Mouse (Mus musculus) left cerebral cortex, postnatal 25 days (tissue): ENCODE measurements at regions not wholly inside any gene's neighbourhood (a gene's known extent, or its start where the extent isn't known, plus 50 kb on each side); places are given as distances from the start of the nearest gene placed in this dataset.

Experiments used
- DNase-seq, 2 experiments: peaks; one replicate each; pipeline ENCODE4 v3.0.0; 2022; ENCODE audit warnings: low spot score in 2 of 2, mixed read lengths in 1 of 2
- intact Hi-C: fragments of 180-260 bp; cut with DNase I; formaldehyde crosslinking; loops from one replicate; pipeline ENCODE4 v1.15.1; 2025

DNA sequence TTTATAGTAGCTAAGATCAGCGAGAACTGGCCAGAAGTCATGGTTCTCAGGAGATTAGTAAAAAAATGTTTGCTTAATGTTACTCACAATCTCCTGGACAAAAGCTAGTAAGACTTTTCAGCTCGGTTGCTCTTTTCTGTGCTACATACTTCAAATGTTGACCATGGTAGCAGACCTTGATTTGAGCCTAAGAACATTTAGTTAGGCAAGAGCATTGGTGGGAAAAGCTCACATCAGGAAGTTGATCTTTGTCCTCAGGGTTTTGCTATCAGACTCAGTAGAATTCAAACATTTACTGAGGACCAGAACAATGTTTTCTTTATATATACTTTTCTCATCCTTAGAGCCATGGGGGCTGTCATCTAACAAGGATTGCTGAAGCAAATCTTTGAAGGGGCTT, 170.4 kb downstream of the Cavin4 start:
- no peak for DNase-seq
- intact Hi-C loops: no loop called here

DNA sequence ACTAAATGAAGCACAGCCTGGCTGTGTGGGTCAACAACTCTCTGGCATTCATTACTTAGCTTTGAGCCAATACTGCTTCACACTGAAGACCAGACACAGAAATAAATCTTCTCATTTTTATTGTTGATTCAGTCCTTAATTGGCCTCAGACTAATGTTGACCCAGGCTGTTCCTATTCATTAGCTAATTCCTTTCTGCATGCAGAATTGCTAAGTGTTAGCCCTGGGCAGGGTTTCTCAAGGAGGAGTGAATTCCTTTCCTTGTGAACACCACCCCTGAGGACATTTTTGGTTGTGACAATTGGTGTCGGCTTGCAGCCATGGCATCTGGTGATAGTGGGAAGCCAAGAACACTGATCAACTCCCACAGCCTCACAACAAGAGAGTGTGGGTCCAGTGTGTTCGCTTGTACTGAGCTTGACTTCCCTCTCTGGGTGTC, 179.5 kb downstream of the Cavin4 start:
- intact Hi-C loops: no loop called here
- peak in 1 of 2 experiments; percentile 13 for DNase-seq

DNA sequence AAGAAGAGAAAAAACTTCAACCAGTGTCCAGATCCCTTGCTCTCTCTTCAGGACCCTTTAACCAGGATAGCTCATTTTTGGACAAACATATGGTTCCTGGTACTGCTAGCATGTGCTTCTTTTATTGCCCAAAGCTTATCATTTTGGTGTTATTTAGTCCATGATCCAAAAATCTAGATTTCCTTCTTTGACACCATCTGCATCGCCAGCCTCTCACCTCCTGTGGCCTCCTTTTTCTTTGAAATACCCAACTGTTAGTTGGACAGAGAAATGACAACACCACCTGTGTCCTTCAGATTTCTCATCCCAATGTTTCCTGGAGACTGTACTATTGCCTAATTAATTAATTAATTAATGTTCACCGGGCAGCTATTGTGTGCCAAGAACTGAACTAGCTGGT, 188.0 kb upstream of the Plppr1 start:
- no peak for DNase-seq
- intact Hi-C loops: no loop called here

DNA sequence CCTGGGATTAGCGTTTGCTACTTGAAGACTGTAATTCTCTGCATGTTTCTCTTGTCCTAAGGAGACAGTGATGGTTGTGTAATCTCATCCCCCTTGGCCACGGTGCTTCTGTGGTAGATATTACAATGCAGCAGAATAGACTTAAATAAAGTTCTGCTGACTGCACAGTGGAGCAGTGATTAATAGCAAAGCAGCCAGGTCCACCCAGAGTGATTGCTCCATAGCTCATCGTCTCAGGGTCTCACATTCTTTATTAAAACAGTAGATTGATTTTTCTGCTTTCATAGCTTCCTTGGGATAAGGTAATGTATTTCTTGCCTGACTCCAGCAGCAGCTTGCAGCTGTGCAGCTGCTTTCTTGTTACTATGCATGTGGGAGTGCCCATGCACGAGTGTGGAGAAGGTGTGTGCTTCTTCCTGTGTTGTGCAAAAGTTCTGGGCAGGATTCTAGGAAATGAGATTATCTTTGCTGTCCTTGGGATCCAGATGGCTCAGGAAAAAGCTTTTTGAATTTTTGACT, 169.9 kb upstream of the Plppr1 start:
- intact Hi-C loops: no loop called here

DNA sequence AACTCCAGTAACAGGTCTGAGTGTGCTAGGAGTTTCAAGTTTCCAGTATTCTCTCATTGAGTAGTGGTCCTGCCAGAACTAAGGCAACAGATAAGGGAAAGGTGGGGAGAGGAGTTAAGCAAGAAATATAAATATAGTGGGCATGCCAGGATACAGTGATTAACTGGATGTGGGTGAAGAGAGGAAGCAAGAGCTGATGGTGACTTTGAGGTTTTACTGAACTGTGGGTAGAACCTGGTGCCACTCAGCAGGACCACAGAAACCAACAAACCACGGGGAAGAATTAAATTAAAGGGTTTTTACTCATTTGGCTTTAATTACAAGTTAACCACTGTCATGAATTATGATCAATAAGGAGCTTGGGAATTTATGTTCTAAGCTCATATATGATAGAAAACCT, 154.5 kb upstream of the Plppr1 start:
- intact Hi-C loops: no loop called here
- no peak for DNase-seq

More for the DNA sequence above, 169.9 kb upstream of the Plppr1 start:
- no peak for DNase-seq

DNA sequence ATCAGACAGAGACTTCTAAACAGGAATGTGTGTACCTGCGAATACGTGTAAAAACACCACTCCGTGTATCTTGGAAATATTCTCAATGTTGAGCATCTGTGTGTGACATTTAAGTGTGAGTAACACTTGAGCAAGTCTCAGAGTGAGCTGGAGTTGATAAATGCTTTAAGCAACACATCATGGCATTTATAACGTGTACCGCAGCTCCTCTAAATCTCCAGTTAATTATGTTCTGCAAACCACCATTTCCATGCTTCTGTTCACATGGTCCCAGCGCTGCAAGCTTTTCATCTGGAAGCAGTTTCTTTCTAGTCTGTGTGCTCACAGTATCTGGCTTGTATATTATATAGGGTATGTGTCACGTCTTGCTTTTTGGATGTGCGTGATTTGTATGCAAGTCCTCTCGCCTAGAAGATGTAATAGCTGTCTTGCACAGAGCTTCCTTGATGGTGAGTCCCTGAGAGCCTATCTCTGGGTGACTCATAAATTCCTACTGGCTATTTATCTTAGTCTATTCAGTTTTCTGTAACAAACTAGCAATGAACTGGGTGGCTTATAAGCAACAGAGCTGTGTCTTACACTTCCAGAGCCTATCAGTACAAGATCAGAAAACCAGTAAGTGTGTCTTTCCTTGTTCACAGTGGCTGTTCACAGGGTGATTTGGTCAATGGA, 153.7 kb upstream of the Plppr1 start:
- peak; percentile 7 to 28 for DNase-seq
- intact Hi-C loops: no loop called here

DNA sequence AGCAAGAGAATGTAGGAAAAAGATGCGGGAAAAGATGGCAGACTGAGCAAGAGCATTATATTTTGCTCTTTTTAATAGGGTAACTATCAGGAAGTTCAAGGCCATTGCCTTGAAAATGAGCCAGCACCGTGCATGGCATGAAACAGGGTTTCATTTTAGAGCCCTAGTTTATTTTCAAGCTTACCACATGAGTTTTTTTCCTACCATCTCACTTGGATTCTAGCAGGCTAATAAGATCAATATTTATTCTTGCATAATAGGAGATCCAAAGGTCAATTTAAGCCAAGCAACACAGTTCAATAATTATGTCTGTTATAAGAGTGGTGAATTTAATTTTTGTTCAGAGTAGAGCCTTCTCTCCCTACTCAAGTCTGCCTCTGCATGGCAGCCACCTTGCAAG, 149.9 kb upstream of the Plppr1 start:
- no peak for DNase-seq
- intact Hi-C loops: no loop called here

DNA sequence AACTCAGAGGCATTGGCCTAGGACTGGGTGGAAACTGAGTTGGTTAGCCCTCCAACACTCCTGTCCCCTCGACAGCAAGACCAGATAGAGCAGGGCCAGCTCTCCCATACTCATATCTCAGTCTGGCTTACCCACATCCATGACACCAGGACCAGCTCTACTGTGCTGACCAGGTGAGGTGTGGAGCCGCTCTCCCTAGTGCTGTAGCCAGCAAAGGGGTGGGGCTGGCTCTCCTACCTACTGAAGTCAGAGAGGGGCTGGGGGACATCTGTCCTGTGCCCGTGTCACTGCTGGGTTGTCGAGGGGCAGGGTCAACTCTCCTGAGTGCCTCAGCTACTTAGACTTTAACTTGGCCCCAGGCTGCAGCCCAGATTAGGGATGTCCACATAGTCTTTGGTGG, 145.8 kb upstream of the Plppr1 start:
- intact Hi-C loops: no loop called here

DNA sequence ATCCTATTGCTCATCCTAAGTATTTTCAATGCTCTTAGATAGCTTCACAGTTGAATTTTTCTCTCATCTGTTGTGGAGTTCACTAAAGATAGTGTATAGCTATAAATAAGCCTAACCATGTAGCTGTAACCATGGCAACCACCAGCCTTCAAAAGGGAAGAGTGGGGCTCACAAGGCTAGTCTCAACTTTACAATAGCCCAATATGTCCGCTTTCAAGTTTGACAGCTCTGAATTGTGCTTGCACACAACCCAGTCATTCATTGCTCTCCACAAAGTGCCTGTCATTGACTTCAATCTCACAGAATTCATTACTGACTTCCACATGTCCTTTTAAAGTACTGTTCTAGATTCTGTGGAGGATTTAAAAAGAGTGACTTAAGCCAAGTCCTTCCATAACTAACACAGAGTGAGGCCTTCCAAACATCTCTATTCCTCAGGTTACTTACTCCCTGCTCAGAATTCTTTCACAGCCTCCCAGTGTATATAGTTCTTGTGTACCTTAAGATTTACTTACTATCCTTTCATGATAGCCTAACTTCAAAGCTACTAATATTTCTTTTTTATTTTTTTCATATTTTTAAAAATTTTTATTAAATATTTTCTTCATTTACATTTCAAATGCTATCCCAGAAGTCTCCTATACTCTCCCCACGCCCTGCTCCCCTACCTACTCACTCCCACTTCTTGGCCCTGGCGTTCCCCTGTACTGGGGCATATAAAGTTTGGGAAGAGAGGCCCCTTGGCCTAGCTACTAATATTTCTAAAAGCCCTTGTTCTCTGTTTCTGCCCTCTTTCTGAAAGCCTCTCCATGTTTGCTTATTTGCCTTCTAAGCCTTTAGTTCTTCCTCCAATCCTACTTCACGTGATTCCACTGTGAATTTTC, 134.3 kb upstream of the Plppr1 start:
- intact Hi-C loops: loop anchor here (5.0 kb wide), 1 partner anchor 132 kb away; the partner anchor contains the start of gene Plppr1
- peak; percentile 66 to 93 for DNase-seq

More for the DNA sequence above, 145.8 kb upstream of the Plppr1 start:
- no peak for DNase-seq

DNA sequence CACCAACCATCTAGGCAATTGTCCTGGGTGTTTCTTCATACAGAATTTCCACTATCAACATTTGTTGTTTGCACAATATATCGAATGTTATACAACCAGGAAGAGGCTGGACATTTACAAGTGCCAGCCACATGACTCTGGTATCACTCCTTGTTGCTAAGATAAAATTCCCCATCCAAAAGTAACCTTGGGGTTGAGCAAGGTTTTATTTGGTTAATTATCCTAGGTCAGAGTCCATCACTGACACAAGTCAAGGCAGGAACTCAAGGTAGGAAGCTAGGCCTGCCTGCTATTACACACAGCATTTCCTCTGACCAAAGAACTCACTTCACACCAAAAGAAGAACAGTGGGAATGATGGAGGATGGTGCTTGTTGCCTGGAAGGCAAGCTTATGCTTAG, 120.7 kb upstream of the Plppr1 start:
- intact Hi-C loops: no loop called here
- DNase-seq: no peak

DNA sequence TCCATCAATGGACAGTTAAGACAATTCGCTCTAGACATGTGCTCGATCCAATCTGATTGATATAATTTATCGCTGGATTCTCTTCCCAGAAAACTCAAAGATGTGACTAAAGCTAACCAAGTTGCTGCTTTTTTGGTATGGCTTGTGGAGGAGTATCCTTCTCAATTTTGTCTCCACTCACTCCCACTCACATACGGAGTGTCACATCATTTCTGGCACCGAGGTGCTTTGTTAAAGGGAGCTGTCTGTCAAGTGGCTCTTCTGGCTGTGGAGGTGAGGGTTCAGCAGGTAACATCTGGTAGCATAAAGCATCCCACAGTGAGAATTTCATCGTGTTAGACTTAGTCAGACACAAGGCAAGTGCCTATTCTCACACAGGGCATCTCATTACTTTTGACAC, 120.2 kb upstream of the Plppr1 start:
- DNase-seq: peak; percentile 19 to 80
- intact Hi-C loops: no loop called here

DNA sequence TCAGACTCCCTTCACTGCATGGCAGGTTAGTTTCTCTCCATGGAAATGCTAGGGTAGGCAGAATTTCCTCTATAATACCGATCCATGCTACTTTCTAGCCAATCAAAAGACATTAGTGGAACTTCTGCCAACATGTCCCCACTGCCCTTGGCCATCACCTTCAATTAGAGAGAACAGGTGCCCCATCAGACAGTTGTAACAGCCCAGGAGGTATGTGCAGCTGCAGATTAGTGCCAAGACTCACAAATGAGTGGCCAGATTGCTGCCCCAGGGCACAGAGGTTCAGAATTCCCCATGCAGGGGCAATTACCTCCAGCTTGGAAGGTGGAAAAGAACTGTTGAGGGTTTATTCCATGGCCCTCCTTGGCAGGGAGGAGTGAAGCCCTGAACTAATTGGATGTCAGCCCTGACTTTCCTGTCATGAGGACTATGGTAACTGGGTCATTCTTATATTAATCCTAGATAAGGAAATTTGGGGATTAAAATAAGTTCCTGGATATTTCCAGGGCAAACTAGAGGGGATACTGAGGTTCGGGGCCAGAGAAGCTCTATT, 113.7 kb upstream of the Plppr1 start:
- no peak for DNase-seq
- intact Hi-C loops: no loop called here

DNA sequence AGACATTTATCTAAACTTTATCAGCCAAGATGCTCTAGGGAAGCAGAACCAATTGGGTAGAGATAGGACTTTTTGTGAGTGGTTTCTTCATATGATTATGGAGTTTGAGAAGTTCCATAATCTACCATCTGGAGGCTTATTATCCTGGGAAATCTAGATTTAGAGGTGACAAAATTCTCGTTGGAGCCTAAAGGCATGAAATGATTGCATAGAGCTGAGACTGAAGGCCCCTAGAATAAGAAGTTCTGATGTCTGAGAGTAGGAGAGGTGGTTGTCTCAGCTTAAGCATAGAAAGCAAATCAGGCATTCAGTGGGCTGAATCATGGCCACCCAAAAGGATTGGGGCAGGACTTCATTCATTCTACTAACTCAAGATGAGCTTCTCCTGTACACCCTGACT, 106.1 kb upstream of the Plppr1 start:
- intact Hi-C loops: no loop called here
- peak in 1 of 2 experiments; percentile 59 for DNase-seq

DNA sequence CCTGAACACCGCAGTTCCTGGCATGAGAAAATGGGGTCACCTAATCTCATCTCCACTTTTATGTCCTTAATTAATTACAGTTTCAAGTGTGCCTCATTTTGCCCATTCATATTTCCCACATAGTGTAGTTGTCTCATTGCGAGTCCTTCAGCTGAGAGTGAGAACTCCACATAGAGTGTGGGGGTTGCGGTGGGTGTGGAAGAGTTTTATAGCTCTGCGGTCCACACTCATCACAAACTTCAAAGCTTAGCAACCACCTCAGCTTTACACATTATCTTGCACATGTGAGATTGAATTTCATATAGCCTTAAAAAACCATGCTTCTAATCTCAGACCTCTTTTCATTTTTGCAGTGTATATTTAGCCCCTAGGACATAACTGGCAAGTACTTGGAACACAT, 83.3 kb upstream of the Plppr1 start:
- intact Hi-C loops: loop anchor here (5.0 kb wide), 1 partner anchor 81 kb away; the partner anchor contains the start of gene Plppr1
- peak; percentile 10 to 72 for DNase-seq

DNA sequence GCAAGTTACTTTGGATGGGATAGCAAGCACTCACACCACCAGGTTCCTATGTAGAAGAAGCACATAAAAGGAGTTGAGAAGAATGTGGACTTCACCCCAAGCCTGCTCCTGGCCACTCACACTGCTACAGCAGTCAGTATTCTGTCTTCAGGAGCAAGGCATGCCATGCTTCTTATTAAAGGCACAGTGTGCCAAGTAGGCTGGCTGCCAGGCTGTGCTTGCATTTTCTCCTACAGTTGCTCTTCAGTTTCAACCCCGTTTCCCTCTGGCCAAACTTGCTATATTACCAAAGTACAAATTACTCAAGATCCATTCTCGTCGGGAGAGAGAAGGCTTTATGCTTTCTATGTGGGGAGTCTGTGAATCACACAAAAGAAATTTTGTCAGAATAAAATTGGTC, 67.1 kb upstream of the Plppr1 start:
- intact Hi-C loops: no loop called here
- no peak for DNase-seq
